ENCODE assay signal across 13 mouse cellular contexts in genomic region chr8:35974323-35975029, GRCm38 (mm10).
A peak's percentile ranks its signal among the peaks of the same experiment; 100 is the strongest.
DNase-seq lines count a peak whose midpoint lies in the region; ATAC-seq and TF ChIP-seq lines count a peak whose summit lies in the region.
"Had no signal": no experiment of that assay in that cellular context is flagged by ENCODE, and none has a peak within 500 bp of the region (broad histone marks: within the 10 kb centered on the region; RNA-seq: fewer than 3 reads in every experiment).

No protein-coding gene starts in this region.

- peak; percentile 11 for DNase-seq in gastrocnemius, postnatal 10 days
- no peak for DNase-seq in gastrocnemius, adult 2 months
- peak; percentile 50 for DNase-seq in lung, postnatal 14 days
- no peak for DNase-seq in neural tube, embryonic 10.5 days (ENCODE audit: extremely low spot score, low spot score)
- DNase-seq in right cerebral cortex, postnatal 14 days, result no peak
- DNase-seq: cerebellum, postnatal 14 days had no signal

- no peaks in the 10 kb centered on the region for H3K4me1 ChIP-seq in midbrain, embryonic 13.5 days (replicated peaks)
- H3K4me1 ChIP-seq in midbrain, embryonic 16.5 days (ENCODE audit: control insufficient read depth, insufficient read depth, low read length), result no peaks in the 10 kb centered on the region
- no peaks in the 10 kb centered on the region for H3K4me1 ChIP-seq in kidney, embryonic 16.5 days (ENCODE audit: insufficient read depth, low read length)
- H3K4me1 ChIP-seq: embryonic facial prominence, embryonic 13.5 days; midbrain, embryonic 12.5 days had no signal

- no peak overlapping the region for H3K4me3 ChIP-seq in gastrocnemius, adult 2 months
- H3K4me3 ChIP-seq in midbrain, embryonic 13.5 days (replicated peaks), result no peak overlapping the region
- H3K4me3 ChIP-seq in midbrain, embryonic 16.5 days (ENCODE audit: low read depth, low read length), result no peak overlapping the region
- no peak overlapping the region for H3K4me3 ChIP-seq in kidney, embryonic 16.5 days (ENCODE audit: low read length)
- H3K4me3 ChIP-seq: embryonic facial prominence, embryonic 13.5 days; midbrain, embryonic 12.5 days had no signal

- no peak overlapping the region for H3K4me2 ChIP-seq in midbrain, embryonic 13.5 days (replicated peaks)
- H3K4me2 ChIP-seq in midbrain, embryonic 16.5 days (ENCODE audit: low read length), result no peak overlapping the region
- H3K4me2 ChIP-seq in kidney, embryonic 16.5 days (replicated peaks; ENCODE audit: low read depth, low read length), result no peak overlapping the region
- H3K4me2 ChIP-seq: embryonic facial prominence, embryonic 13.5 days; heart, embryonic 11.5 days; midbrain, embryonic 12.5 days had no signal

- H3K9ac ChIP-seq in midbrain, embryonic 13.5 days (replicated peaks), result no peak overlapping the region
- H3K9ac ChIP-seq in midbrain, embryonic 16.5 days (ENCODE audit: low read depth, low read length), result no peak overlapping the region
- H3K9ac ChIP-seq in kidney, embryonic 16.5 days (replicated peaks; ENCODE audit: low read length), result no peak overlapping the region
- H3K9ac ChIP-seq: embryonic facial prominence, embryonic 13.5 days; liver, embryonic 14.5 days; midbrain, embryonic 12.5 days had no signal

- 0 out of 2 replicates have a peak, but pooled peaks have one; percentile 17 for ATAC-seq in midbrain, embryonic 13.5 days
- no peak for ATAC-seq in midbrain, embryonic 16.5 days
- ATAC-seq in kidney, embryonic 16.5 days (ENCODE audit: low FRiP score, low TSS enrichment), result 0 out of 2 replicates have a peak, but pooled peaks have one; percentile 46

- intact Hi-C loops in gastrocnemius, adult 2 months (cut with DNase I), result no loop called here

- TF ChIP-seq CTCF in gastrocnemius, adult 2 months (IDR thresholded peaks at IDR 0.05), result no peak

- H3K9me3 ChIP-seq in midbrain, embryonic 13.5 days, result no peaks in the 10 kb centered on the region
- no peaks in the 10 kb centered on the region for H3K9me3 ChIP-seq in midbrain, embryonic 16.5 days (replicated peaks; ENCODE audit: control insufficient read depth, low read length, poor library complexity, severe bottlenecking)
- H3K9me3 ChIP-seq in kidney, embryonic 16.5 days (ENCODE audit: low read length), result no peaks in the 10 kb centered on the region
- H3K9me3 ChIP-seq: embryonic facial prominence, embryonic 13.5 days; midbrain, embryonic 12.5 days had no signal

- H3K27ac ChIP-seq in gastrocnemius, adult 2 months, result no peak overlapping the region
- no peak overlapping the region for H3K27ac ChIP-seq in midbrain, embryonic 13.5 days
- H3K27ac ChIP-seq in midbrain, embryonic 16.5 days (ENCODE audit: low read length), result no peak overlapping the region
- H3K27ac ChIP-seq in kidney, embryonic 16.5 days (ENCODE audit: low read length), result 0 out of 2 replicates have a peak overlapping the region, but pooled peaks have one; percentile 23
- H3K27ac ChIP-seq: embryonic facial prominence, embryonic 13.5 days; liver, embryonic 14.5 days; midbrain, embryonic 12.5 days had no signal

- H3K36me3 ChIP-seq in midbrain, embryonic 13.5 days, result no peaks in the 10 kb centered on the region
- no peaks in the 10 kb centered on the region for H3K36me3 ChIP-seq in midbrain, embryonic 16.5 days (ENCODE audit: control insufficient read depth, insufficient read depth, low read length)
- H3K36me3 ChIP-seq in kidney, embryonic 16.5 days (ENCODE audit: insufficient read depth, low read length), result no peaks in the 10 kb centered on the region
- H3K36me3 ChIP-seq: embryonic facial prominence, embryonic 13.5 days; midbrain, embryonic 12.5 days had no signal

- WGBS in midbrain, embryonic 13.5 days, result 67% methylated on average over 10 of the region's 10 CpGs
- WGBS in midbrain, embryonic 16.5 days, result 56% methylated on average over 10 of the region's 10 CpGs
- WGBS in kidney, embryonic 16.5 days, result 62% methylated on average over 10 of the region's 10 CpGs

- no peaks in the 10 kb centered on the region for H3K27me3 ChIP-seq in midbrain, embryonic 13.5 days
- H3K27me3 ChIP-seq in midbrain, embryonic 16.5 days (ENCODE audit: control insufficient read depth, insufficient read depth, low read depth, low read length), result no peaks in the 10 kb centered on the region
- H3K27me3 ChIP-seq in kidney, embryonic 16.5 days (ENCODE audit: insufficient read depth, low read length), result no peaks in the 10 kb centered on the region
- H3K27me3 ChIP-seq: embryonic facial prominence, embryonic 13.5 days; midbrain, embryonic 12.5 days had no signal

Comparison
In these comparisons a context has a peak if more than half of its experiments do, and no peak if none do; other contexts are left out.
1. DNase-seq: peak in gastrocnemius, postnatal 10 days (single experiment) and lung, postnatal 14 days (single experiment); none in gastrocnemius, adult 2 months (single experiment), neural tube, embryonic 10.5 days (single experiment) and right cerebral cortex, postnatal 14 days (single experiment).